Mouse (Mus musculus) retina, postnatal 1 day (tissue): ENCODE measurements around the gene Wnt9b.
"Not testable (repeated sequence)": the region's sequence is repeated elsewhere in the genome, so short reads cannot be mapped to it uniquely, and the experiment has no call there.

Experiments
- DNase-seq: peaks from one replicate; pipeline ENCODE4 v3.0.0-alpha.2; 2012

Gene Wnt9b

DNA sequence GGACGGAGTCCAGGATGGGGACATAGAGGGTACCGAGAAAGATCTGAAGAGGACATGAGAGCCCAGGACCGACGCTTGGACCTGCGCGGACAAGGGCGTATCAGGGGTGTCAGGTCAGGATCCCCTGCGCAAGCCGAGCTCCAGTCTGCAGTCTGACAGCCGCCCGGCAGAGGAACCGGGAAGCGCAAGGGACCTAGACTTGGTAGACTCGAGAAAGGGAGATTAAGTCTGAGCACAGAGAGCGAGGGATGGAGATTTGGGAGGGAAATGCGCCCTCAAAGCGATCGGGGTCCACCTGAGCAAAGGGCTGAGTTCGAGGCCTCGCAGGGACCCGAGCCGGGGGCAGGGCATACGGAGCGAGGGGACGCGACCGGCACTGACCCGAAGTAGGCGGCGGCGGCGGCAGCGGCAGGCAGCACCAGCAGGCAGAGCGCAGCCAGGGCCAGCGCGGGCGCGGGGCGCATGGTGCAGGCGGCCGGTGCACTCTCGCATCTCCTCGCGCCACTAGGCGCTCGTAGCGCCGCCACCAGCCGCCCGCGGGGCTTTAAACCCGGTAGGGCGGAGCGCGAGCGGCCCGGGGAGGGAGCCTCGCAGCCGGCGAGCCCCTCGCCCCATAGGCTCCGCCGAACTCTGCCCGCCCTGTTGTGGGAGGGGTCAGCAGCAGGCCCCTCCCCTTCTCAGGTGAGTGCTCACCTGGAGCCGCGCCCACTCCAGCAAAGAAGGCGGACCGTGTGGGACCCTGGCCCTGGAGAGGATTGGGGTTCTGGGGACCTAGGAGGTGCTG, at the start of gene Wnt9b:
Gene Wnt9b (minus strand): TSS at position 516 of the 784 bp plus-strand sequence.
- DNase-seq: peak; percentile 60

DNA sequence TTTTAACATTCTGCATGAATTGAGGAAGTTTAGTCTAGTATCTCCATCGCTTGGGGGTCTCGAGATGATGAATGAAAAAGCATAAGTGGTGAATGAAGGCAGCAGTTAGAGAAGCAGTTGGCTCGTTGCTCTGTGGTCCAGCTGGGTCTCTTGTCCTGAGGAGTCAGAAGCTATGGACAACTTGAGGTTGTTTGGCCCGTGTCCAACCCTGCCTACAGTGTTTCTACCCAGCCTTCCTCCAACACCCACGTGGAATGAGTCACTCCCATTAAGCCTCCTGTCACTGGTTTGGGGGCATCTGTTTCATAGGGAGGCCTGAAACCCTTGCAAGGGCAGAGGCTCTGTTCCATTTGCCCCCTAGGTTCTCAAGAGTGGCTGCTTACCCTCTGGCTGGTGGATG, 40.3 kb upstream of the Wnt9b start:
- DNase-seq: no peak

DNA sequence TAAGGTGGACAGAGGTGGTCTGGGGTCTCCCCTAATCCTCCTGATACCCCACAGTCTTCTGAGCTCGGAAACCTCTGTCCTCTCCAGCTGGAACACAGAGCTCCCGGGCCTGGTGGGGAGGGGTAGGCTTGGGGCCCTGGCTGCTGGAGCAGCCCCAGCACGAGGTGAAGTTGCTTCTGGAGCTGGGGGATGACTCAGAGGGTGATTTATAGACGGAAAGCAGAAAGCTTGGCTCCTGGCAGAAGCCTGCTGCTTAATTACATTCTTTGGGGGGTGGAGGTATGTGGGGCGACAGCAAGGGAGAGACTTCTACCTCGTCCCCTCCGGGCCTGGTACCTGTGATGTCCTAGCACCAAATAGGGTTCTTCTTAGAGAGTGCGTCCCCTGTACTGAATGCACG, 30.5 kb upstream of the Wnt9b start:
- no peak for DNase-seq

DNA sequence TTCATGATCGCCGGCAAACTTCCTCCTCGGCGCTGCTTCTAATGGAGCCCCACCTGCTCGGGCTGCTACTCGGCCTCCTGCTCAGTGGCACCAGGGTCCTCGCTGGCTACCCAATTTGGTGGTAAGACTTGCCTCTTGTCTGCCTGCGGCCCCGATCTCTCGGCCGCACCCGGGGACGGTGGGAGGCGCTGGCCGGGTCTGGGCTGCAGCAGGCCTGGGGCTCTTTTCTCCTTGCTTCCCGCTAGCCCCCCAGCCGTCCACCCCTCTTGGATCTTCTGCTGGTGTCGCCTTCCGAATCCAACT, 24.6 kb upstream of the Wnt9b start:
- no peak for DNase-seq

DNA sequence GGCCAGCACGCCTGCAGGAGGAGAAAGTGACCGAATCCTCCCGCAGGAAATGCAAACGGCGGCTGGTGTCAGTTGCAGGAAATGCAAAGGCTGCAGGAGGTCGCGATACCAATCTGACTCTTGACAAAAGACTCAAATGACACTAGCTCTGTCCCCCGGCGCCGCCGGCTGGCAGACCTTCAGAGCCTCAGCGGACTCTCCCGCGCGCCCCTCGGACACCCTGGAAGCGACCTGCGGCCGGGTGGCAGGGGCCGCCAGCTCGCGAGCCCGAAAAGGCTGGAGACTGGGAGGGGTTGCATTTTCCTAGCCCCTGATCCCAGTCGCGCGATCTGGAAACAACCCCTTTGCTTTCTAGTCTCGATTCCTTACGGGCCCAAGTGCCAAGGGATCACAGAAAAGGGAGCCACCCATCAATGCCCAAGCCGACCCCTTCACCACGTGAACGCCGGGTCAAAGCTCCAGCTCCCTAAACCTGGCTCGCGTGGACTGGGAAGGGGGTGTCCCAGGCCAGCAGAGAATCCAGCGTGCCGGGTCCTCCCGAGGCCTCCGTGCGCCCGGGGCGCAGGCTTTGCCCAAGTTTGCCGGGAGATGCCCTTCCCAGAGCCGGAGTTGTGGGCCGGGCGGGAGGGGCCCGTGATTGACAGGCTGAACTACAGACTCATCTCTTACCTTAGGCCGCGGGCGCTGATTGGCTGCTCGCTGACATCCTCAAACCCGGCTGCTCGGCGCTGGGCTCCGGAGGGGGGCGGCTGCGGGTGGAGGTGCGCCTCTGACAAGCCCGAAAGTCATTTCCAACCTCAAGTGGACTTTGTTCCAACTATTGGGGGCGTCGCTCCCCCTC, 24.0 kb upstream of the Wnt9b start, which contains the start of gene Wnt3:
Gene Wnt3 (plus strand): TSS at position 764 of the 841 bp plus-strand sequence.
- peak; percentile 57 for DNase-seq

DNA sequence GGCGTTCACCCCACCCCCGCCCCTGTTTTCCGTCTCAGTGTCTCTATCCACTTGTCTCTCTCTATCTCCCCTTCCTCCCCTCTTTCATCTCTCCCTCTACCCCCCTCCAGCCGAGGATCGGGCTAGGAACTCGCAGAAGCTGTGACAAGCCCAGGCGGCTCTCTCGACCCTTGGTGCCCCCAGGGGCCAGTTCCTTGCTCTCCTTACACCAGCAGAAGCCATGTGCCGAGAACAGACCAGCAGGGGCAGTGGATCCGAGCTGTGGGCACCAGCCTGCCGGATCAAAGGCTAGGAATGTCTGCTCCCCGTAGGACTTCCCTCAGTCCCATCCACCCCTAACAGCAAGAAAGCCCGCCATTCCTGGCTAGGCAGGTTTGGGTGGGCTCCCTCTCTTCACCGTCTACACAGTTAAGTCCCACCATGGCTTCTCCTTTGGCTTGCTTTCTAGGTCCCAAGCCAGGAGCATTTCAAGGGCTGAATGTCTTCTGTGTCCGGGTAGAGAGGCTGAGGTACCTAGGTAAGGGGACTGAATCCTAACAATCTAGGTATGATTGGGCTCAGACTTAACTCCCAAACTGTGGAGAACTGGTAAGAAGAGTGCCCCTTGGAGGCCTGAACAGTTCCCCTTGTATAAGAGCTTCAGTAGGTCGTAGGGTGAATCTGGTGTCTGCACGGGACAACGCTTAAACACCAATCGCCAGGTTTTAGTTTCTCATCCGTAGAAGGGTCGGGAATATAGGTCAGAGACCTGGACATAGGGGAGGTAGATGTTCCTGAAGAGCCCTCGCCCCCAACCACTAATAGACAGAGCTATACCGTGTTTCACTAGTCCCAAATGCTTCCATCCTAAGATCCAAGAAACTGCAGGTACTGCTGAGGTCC, 23.1 kb upstream of the Wnt9b start:
- peak; percentile 47 for DNase-seq

DNA sequence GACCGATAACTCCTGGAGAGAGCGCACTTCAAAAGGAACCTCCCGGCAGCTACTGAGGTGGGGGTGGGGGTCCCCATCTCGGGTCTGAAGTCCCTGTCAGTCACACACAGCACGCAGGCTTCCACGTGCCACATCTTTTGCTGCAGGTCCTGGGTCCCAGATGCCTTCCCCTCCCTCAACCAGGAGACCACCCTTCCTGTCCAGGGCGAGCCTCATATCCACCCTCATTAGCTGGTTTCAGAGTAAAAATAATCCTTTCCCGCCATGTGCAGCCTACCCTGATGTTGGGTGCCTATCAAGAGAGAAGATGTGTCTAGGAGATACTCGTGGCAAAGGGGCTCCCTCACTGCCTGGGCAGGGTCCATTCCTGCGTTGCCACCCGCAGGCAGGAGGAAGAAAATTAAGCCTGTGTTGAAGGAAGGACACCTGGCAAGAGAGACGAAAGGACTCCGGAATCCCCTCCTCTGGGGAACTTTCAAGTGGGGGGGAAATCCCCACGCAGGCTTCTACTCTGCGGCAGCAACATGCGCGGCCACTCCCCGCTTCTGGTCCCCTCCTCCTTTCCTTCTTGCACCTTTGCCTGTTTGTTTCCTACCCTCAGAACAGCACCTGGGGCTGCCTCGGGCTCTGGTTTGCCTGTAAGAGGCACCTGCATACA, 21.7 kb upstream of the Wnt9b start:
- DNase-seq: no peak

DNA sequence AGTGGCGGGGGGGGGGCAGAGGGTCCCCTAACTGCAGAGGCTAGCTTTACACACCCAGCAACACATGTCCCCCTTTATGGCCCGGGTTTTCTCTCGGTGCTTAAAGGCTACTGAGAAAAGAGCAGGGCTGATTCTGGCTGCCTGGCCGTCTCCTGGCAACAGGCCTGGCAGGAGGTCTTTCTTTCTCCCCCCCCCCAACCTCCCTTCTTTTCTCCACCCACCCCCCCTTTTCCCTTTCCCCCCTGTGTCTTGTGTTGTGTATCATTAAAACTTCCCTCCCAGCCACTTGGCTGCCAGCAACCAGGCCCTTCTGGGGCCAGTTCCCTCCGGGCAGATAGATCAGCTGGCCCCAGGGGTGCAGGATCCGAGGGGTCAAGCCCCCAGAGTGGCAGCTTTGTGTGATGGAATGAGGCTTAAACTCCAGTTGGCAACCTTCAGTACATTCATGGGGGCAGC, 16.0 kb upstream of the Wnt9b start:
- peak; percentile 38 for DNase-seq

DNA sequence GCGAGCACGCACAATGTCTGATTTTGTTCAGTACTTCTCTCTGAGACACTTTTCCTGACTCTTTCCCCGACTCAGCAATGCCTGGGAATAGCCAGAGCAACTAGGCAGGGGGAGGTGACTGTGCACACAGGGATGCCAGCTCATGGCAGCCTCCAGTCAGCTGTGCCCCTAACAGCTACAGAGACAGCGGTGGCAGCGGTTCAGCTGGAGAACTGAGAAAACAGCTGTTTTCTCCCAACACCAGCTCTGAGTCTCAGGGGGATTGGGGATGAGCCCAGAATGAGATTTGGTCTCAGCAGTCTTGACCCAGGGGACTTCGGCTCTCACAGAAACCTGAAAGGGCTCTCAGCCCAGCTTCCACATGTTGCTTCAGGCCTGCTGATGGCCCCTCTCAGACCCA, 15.0 kb upstream of the Wnt9b start:
- DNase-seq: no peak

DNA sequence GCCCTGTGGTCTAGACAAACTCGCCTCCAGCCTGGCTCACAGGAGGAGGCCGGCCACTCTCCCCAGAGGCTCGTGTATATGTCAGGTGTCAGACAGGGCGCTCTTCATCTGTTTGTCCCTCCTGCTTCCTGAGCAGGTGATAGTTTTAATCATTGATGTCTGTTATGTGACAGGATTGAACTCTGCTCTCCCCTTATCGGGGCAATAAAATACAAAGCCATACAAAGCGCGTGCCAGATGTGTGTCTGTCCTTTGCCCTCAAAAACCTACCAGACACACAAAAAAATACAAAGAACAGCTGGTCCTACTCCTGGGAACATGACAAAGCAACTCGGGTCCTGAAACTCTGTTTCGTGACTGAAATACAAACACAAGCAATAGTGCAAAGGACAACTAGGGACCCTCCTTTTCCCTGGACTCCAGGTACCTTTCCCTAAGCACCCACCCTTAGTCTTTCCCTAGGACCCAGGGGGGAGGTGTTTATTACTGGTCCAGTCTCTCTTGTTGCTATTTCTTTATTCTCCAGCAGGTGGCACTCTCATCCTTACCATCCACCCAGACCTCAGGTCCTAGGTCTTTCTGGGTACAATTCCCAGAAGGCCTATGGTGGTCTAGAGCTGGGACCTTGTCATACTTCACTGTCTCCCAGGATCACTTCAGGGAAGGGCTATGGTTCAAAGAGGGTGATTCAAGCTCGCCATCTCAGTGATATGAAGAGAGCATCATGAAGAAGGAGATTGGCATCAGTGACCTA, 14.0 kb upstream of the Wnt9b start:
- peak; percentile 83 for DNase-seq

DNA sequence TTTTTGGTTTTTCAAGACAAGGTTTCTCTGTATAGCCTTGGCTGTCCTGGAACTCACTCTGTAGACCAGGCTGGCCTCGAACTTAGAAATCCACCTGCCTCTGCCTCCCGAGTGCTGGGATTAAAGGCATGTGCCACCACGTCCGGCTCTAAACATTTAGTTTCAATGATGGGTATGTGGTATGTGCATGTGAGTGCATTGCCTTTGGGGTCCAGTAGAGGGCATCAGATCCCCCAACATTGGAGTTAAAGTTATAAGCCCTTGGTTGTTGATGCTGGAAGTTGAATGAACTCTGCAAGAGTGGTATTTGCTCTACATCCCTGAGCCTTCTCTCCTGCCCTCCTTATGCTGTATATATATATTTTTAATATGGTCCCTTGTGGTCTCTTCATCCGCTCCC, 11.3 kb upstream of the Wnt9b start:
- DNase-seq: not testable (repeated sequence)

DNA sequence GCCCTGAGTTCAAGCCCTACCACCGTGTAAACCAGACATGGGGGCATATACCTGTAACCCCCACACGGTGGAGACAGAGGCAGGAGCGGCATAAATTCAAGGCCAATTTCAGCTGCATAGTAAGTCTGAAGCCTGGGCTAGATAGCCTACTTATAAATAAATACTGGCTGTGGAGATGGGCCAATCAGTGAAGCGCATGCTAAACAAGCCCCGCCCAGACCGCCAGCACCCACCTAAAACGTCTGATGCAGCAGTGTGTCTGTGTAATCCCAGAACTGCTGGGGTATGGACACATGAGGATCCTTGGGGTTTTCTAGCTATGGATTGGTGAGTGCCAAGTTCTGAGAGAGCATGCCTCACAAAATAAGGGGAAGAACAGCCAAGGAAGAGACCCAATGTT, 10.5 kb upstream of the Wnt9b start:
- DNase-seq: no peak

DNA sequence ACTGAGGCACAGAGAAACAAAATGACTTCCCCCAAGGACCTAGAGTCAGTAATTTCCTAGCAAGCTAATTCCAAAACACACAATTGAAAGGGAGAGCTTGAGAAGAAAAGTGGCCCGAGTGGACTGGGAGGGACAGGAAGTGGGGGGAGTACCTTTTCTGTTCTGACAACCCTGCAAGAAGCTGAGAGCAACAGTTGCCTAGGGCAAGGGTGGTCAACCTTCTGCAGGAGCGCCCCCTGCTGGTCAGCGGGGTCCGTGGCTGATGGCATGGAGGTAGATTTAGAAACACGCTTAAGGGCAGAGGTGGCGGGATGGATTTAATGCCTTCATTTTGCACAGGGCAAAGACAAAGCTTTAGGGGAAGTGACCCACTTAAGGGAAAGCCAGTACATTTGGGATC, 9.1 kb upstream of the Wnt9b start:
- DNase-seq: peak; percentile 76

DNA sequence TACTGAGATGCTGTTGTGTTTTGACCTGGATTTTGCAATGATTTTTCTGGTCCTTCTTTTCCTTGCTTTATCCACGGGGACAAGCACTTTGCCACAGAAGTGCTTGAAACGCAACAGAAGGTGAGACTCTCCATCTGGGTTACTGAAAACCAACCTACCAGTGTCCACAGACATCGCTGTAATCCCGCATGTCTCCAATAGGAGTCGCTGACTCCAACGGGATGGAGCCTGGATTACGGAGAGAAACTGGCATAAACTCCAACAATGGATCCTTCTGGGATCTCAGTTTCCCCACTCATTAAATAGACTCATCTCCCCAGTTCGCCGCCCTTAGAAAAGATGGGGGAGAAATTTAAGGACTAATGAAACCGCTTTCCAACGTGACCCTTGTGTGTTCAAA, 8.4 kb upstream of the Wnt9b start:
- DNase-seq: no peak

DNA sequence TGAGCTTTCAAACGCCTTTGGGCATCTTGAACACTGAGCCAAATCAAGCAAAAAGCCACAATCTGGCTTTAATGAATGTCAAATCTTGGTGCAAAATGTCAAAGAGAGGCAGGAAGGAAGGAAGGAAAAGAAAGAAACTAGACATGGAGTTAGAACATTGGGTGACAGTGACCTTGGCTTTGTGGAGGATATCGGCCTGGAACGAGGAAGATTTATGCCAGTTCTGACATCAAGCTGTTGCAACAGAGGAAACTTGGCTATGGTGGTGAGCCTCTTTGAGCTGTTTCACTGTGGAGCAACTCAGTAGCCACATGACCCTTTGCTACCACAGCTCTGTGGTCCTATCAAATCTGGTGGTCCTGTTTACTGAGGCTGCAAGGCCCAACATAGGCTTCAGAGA, 991 bp upstream of the Wnt9b start:
- no peak for DNase-seq

DNA sequence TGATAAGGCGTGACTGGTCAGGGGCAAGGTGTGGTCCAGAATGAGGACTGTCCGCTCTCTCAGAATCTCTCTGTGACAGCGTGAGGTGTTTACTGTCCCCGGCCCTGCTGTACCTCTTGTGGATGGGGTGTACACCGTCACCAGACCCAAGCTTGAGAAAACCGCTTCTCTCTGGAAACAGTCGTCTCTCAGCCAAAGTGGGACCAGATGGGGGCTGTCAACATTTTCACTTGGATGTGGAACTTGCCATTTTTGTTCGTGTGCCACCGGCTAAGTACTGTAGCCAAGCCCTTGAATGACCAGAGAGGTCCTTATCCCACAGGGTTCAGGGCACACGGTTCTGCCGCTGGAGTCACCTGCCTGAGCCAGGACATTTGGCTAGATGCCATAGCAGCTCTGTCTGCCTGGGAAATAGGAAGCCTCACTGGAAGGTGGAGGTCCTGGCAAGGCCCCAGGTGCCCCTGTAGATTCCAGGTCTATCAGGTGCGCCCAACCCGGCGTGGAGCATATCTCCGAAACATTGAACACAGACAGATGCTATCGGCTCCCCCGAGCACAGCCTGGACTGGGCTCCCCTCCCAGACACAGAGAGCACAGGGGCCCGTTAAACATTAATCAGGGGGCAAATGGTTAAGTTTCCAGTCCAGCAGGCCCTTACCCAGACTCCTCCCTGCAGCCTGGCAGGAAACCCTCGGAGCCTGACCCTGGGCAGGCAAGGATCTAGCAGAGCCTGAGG, 14.4 kb downstream of the Wnt9b start:
- DNase-seq: no peak

DNA sequence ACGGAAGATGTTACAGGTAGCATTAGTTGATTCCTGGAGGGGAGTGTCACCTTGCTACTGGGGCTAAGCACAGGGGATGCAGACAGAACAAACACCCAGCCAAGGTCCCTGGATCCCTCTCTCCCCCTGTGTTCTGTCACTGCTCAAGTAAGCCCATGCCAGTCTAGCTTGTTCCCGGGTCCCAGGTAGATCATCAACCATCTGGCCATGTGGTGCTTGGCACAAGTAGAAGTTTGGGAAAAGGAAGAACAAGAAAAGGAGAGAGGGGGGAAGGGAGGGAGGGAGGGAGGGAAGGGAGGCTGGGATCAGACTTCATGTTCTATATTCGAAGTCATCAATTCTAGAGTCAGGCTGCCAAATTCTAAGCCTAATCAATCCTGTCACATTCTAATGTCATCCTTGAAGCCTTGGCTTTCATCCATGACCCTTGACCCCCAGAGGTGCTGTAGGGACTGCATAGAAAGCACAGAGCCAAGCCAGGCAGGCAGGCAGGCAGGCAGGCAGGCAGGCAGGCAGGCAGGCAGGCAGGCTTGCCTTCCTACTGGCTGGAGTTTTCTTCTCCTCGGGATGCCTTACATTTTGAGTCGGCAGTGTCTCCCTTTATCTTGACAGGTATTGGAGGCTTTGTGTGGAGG, 15.1 kb downstream of the Wnt9b start:
- DNase-seq: no peak

DNA sequence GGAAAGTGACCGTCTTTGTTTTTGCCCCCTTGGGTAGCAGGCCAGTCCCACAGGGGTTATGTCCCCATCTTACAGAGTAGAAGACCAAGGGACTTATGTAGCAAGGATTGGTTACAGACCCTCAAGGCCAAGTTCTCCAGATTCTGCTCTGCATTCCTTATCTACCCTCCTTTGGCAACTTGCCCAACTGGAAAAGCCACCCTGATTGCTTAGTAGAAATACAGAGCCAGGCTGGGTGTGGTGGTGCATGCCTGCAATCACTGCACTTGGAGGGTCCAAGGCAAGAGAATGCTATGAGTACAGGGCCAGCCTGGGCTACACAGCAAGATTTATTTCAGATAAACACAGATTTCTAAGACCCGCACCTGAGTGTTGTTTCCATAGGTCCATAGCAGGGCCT, 15.7 kb downstream of the Wnt9b start:
- DNase-seq: no peak

DNA sequence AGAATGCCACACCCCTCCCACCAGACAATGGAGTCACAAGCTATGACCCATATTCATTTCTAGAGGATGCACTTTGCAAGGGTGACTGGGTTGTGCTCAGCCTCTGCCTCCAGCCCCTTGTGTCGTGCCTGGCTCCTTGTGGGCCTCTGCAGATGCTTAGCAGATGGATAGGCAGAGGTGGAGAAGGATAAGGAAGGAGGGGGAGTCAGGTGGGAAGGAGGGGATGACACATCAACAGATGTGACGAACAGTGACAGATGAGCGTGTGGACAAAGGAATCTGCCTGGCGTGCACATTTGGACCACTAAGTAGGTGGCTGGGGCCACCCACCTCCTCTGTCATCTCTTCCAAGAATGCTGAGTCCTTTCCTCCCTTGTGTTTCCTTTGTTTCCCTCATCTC, 16.6 kb downstream of the Wnt9b start:
- DNase-seq: no peak

DNA sequence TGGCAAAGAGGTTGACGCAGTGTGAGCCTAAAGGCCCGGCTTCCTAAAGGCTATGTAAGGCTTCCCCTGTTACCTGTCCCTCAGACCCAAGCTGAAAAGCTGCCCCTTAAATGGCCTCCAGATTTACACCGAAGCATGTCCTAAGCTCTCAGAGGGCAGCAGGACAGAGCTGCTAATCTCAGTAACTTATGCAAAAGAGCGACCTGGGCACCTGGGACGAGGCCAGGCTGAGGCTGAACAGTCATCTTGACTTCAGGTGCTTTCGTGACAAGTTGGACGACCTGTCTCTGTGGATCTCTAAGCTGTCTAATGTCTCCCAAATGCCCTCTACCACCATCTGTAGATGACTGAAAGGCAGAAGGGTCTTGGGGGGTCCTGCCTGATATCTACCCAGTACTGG, 17.3 kb downstream of the Wnt9b start:
- DNase-seq: no peak

DNA sequence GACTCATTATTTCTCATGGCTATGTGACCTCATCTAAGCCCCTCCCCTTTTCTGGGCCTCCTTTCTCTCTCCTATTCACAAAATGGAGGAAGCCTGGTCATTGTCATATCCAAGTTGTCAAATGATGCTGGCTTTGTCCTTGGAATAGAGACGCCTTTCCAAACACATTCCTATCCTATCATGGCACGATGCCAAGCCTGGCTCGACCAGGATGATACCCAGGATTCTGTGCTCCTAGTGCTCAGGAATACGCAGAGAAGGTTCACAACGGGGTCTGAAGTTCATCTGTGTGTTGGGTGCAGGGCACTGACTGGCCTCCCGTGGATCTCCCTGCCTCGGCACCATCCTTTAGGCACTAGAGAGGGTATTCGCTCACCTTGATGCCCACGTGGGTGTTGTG, 18.0 kb downstream of the Wnt9b start:
- DNase-seq: peak; percentile 49
